Mouse (Mus musculus) hindbrain, postnatal 0 days (tissue): Measurements from ENCODE around the gene Src. TPM values are rescaled to one million over a fixed set of nuclear protein-coding genes. Genes with fewer than 3 reads are reported as not detected.
A peak's percentile ranks its signal among the peaks of the same experiment; 100 is the strongest.

Experiments
- ATAC-seq: fragments of 200-750 bp; cut with Nextera tagmentation; 2 replicates; pipeline ENCODE4 v1.8.0; 2017; ENCODE audit warnings: mild to moderate bottlenecking, moderate TSS enrichment, moderate library complexity
- DNase-seq: peaks from one replicate; pipeline ENCODE4 v3.0.0-alpha.2; 2015; ENCODE audit warnings: low spot score
- H3K27ac ChIP-seq: fragments of 300-500 bp; sonication (generic); 2 replicates; pipeline ENCODE4 v1.5.1; 2014; ENCODE audit warnings: mild to moderate bottlenecking
- H3K27me3 ChIP-seq: fragments of 300-500 bp; sonication (generic); 2 replicates; pipeline ENCODE4 v1.6.1; 2014; ENCODE audit warnings: low read length, mixed read lengths; ENCODE audit not compliant: insufficient read depth
- H3K36me3 ChIP-seq: fragments of 300-500 bp; sonication (generic); 2 replicates; pipeline ENCODE4 v1.6.1; 2014; ENCODE audit warnings: low read length, mixed read lengths; ENCODE audit not compliant: insufficient read depth
- H3K4me1 ChIP-seq: fragments of 300-500 bp; sonication (generic); 2 replicates; pipeline ENCODE4 v1.6.1; 2014; ENCODE audit warnings: antibody characterized with exemption, low read length, mixed read lengths; ENCODE audit not compliant: insufficient read depth
- H3K4me2 ChIP-seq: fragments of 300-500 bp; sonication (generic); 2 replicates; pipeline ENCODE4 v1.6.1; 2014; ENCODE audit warnings: low read depth, mild to moderate bottlenecking, low read length, moderate library complexity, mixed read lengths
- H3K4me3 ChIP-seq: fragments of 300-500 bp; sonication (generic); 2 replicates; pipeline ENCODE4 v1.5.1; 2014; ENCODE audit warnings: low read length
- H3K9ac ChIP-seq: fragments of 300-500 bp; sonication (generic); replicated peaks from 2 replicates; pipeline ENCODE4 v1.6.1; 2014; ENCODE audit warnings: mild to moderate bottlenecking, low read length, moderate library complexity, mixed read lengths
- H3K9me3 ChIP-seq: fragments of 300-500 bp; sonication (generic); 2 replicates; pipeline ENCODE4 v1.6.1; 2016; ENCODE audit warnings: low read length, mixed read lengths
- CTCF ChIP-seq: IDR thresholded peaks from 2 replicates; pipeline ENCODE4 v1.5.1; 2016; ENCODE audit warnings: antibody characterized with exemption, control low read depth, low read depth
- WGBS: fragments of 180-500 bp; shearing (Covaris S2); extraction: QIAGEN DNeasy Blood & Tissue Kit; methylation state at CpG from one replicate; pipeline ENCODE4 v1.1.7; 2014; 5-methylcytosine and 5-hydroxymethylcytosine counted together
- polyA plus RNA-seq: library from polyadenylated mRNA; unstranded; fragments of >200 nt; fragmentation: Nextera tagmentation; extraction: Ambion mirVana; gene quantifications from 2 replicates; pipeline ENCODE4 v1.2.1, GENCODE M21; 2015
- total RNA-seq: library from RNA; depleted of rRNA; stranded (reverse); fragments of >200 nt; gene quantifications from 2 replicates; pipeline ENCODE4 v1.2.3, GENCODE M21; 2014

Gene Src
- total and polyA plus RNA-seq, 2 experiments from 2014 or later, result 25.4 to 133 TPM

GRCm38 (mm10) chr2:157486981-157487656 lies 68.9 kb downstream of the Src start:
- H3K27me3 ChIP-seq, result no peaks in the 10 kb centered on the region
- peak overlapping the region; percentile 77 for H3K27ac ChIP-seq
- no peaks in the 10 kb centered on the region for H3K36me3 ChIP-seq
- ATAC-seq, result no peak
- TF ChIP-seq CTCF, result no peak
- WGBS, result 35% methylated on average over 7 of the region's 7 CpGs
- H3K4me2 ChIP-seq, result no peak overlapping the region
- H3K9ac ChIP-seq, result no peak overlapping the region
- no peaks in the 10 kb centered on the region for H3K9me3 ChIP-seq
- no peak for DNase-seq
- H3K4me3 ChIP-seq, result no peak overlapping the region
- peaks cover 6% of the 10 kb centered on the region; the same call in 1 of the 2 replicates for H3K4me1 ChIP-seq

DNA sequence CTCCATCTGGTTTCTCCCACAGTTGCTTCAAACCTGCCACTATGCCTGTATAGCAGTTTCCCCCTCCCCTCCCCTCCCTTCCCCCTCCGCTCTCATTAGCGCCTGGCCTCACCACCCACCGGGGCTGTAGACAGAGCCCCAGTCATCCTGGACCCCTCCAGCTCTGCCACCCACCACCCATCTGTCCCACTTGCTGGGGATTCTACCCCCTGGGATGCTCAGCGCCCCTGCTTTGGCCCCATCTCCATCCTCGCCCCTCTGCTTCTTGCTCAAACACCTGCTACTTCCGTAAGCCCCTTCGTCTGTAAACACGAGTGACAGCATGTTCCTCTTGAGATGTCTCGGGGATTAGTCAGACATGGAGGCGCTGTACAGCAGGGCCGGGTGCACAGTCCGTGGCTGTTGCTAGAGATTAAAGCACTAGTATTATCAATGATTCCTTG lies 69.5 kb downstream of the Src start:
- peak; percentile 53 for ATAC-seq
- 0 out of 2 replicates have a peak overlapping the region, but pooled peaks have one; percentile 13 for H3K9ac ChIP-seq
- 19% methylated on average over 12 of the region's 12 CpGs for WGBS

DNA sequence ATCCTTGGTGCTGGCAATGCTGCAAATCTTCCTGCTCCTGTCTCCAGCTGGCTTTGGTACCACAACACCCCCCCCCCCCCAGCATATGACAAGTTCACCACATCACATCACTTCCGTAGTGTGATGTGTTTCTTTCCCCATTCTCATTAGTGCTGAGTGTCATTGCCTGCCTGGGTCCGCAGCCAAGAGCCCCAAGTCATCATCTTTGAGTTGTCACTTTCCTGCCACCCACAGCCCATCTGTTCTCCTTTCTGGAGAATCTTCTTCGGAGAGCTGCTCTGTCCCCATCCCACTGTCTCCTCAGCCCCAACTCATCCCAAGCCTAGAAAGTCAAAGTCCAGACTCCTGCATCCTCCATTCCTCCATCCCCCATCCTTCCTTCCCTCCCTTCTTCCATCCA lies 75.0 kb downstream of the Src start:
- DNase-seq (no peak), ATAC-seq (no peak)
- no peaks in the 10 kb centered on the region for H3K9me3 ChIP-seq
- WGBS, result 62% methylated on average over 3 of the region's 3 CpGs
- no peak for TF ChIP-seq CTCF
- H3K9ac ChIP-seq, result no peak overlapping the region
- H3K4me1 ChIP-seq, result peaks cover 4% of the 10 kb centered on the region; the same call in 1 of the 2 replicates
- H3K4me3 ChIP-seq, result no peak overlapping the region
- no peaks in the 10 kb centered on the region for H3K27me3 ChIP-seq
- H3K27ac ChIP-seq, result no peak overlapping the region
- no peaks in the 10 kb centered on the region for H3K36me3 ChIP-seq
- H3K4me2 ChIP-seq, result no peak overlapping the region

More for the DNA sequence above, 69.5 kb downstream of the Src start:
- no peaks in the 10 kb centered on the region for H3K27me3 ChIP-seq
- no peak overlapping the region for H3K4me3 ChIP-seq
- H3K9me3 ChIP-seq, result no peaks in the 10 kb centered on the region
- peak; percentile 57 for DNase-seq
- peaks cover 6% of the 10 kb centered on the region; the same call in 1 of the 2 replicates for H3K4me1 ChIP-seq
- H3K27ac ChIP-seq, result peak overlapping the region; percentile 77
- H3K4me2 ChIP-seq, result no peak overlapping the region
- H3K36me3 ChIP-seq, result no peaks in the 10 kb centered on the region
- no peak for TF ChIP-seq CTCF

GRCm38 (mm10) chr2:157498529-157498928 lies 80.3 kb downstream of the Src start:
- no peak for DNase-seq
- Histone ChIP-seq H3K4me1 (peaks cover 4% of the 10 kb centered on the region; the same call in 1 of the 2 replicates), H3K36me3 (no peaks in the 10 kb centered on the region), H3K4me2 (no peak overlapping the region), H3K4me3 (no peak overlapping the region), H3K27ac (peak overlapping the region; percentile 34; the same call in 1 of the 2 replicates), H3K9me3 (no peaks in the 10 kb centered on the region), H3K9ac (no peak overlapping the region), H3K27me3 (no peaks in the 10 kb centered on the region)
- peak; percentile 44; the same call in 1 of the 2 replicates for ATAC-seq
- TF ChIP-seq CTCF, result no peak
- 13% methylated on average over 4 of the region's 4 CpGs for WGBS

- Histone ChIP-seq H3K9me3 (no peaks in the 10 kb centered on the region), H3K36me3 (no peaks in the 10 kb centered on the region), H3K27ac (no peak overlapping the region), H3K27me3 (no peaks in the 10 kb centered on the region), H3K9ac (no peak overlapping the region), H3K4me2 (no peak overlapping the region), H3K4me1 (peaks cover 4% of the 10 kb centered on the region; the same call in 1 of the 2 replicates), H3K4me3 (no peak overlapping the region)
- 83% methylated on average over 2 of the region's 2 CpGs for WGBS
- no peak for TF ChIP-seq CTCF
- ATAC-seq (no peak), DNase-seq (no peak)
Measured at GRCm38 (mm10) chr2:157500364-157500763, 82.1 kb downstream of the Src start.

DNA sequence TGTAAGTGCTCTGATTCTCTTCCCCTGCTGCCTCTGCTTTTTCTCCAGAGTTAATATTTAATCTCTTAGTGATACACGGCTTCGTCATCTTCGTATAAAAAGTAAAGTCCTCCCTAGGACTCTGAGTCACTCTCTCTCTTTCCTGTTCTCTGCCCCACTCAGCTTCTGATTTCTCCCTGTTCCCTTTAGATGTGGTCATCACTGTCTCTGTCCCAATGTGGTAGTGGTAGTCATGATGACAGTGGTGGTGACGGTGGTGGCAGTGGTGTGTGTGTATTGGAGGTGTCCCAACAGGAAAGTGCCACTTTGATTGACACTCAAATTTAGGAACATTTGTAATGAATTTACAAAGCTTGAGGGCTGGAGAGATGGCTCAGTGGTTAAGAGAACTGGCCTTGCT lies 83.1 kb downstream of the Src start:
- 91% methylated on average over 4 of the region's 4 CpGs for WGBS
- ATAC-seq (no peak), DNase-seq (no peak)
- no peak overlapping the region for H3K9ac ChIP-seq
- H3K27ac ChIP-seq, result no peak overlapping the region
- H3K4me1 ChIP-seq, result peaks cover 4% of the 10 kb centered on the region; the same call in 1 of the 2 replicates
- no peak overlapping the region for H3K4me2 ChIP-seq
- no peaks in the 10 kb centered on the region for H3K36me3 ChIP-seq
- no peak for TF ChIP-seq CTCF
- H3K9me3 ChIP-seq, result no peaks in the 10 kb centered on the region
- H3K4me3 ChIP-seq, result no peak overlapping the region
- H3K27me3 ChIP-seq, result no peaks in the 10 kb centered on the region

DNA sequence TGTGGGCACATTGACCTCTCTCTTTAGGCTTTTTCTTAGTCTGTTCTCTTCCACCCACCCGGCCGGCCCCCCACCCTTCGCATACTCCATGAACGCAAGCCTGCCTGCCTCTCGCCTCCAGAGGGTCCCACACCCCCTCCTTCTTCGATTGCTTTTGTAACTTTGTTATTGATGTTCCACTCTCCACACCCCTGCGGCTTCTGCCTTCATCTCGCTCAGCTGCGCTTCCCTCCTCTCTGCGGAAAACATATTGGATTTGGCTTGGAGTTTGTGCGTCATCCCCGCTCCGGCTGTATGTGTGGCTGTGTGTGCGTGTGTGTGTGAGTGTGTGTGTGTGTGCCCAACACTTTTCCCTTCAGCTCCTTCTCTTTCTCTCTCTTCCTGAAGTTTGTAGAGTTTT lies 88.5 kb downstream of the Src start:
- H3K9ac ChIP-seq, result 0 out of 2 replicates have a peak overlapping the region, but pooled peaks have one; percentile 17
- WGBS, result 10% methylated on average over 14 of the region's 14 CpGs
- no peaks in the 10 kb centered on the region for H3K27me3 ChIP-seq
- DNase-seq (peak; percentile 71), ATAC-seq (peak; percentile 68)
- H3K4me1 ChIP-seq, result peaks cover 14% of the 10 kb centered on the region
- no peaks in the 10 kb centered on the region for H3K9me3 ChIP-seq
- H3K4me2 ChIP-seq, result peak overlapping the region; percentile 33
- TF ChIP-seq CTCF, result peak; percentile 8; the same call in 1 of the 2 replicates
- H3K4me3 ChIP-seq, result no peak overlapping the region
- H3K27ac ChIP-seq, result peak overlapping the region; percentile 56; the same call in 1 of the 2 replicates
- no peaks in the 10 kb centered on the region for H3K36me3 ChIP-seq
